Mouse (Mus musculus) ovary, adult 18-20 months (tissue): ENCODE measurements around the gene Tmc3.
A peak's percentile ranks its signal among the peaks of the same experiment; 100 is the strongest.

Source experiments
- DNase-seq: peaks from one replicate; pipeline ENCODE4 v3.0.0; 2022; ENCODE audit warnings: low spot score, mixed read lengths

Gene Tmc3

GRCm38 (mm10) chr7:83584639-83585471 lies at the start of gene Tmc3:
TSS of gene Tmc3 (plus strand) at chr7:83584927.
- DNase-seq: peak; percentile 21

- no peak for DNase-seq
Measured at GRCm38 (mm10) chr7:83541536-83542169, 43.1 kb upstream of the Tmc3 start.

GRCm38 (mm10) chr7:83548686-83549352 lies 35.9 kb upstream of the Tmc3 start:
- DNase-seq: no peak

GRCm38 (mm10) chr7:83549353-83549774 lies 35.4 kb upstream of the Tmc3 start:
- no peak for DNase-seq

GRCm38 (mm10) chr7:83549951-83550407 lies 34.7 kb upstream of the Tmc3 start:
- no peak for DNase-seq

GRCm38 (mm10) chr7:83554477-83554876 lies 30.2 kb upstream of the Tmc3 start:
- no peak for DNase-seq

GRCm38 (mm10) chr7:83556488-83556887 lies 28.2 kb upstream of the Tmc3 start:
- no peak for DNase-seq

GRCm38 (mm10) chr7:83558741-83559280 lies 25.9 kb upstream of the Tmc3 start:
- no peak for DNase-seq

- no peak for DNase-seq
Measured at GRCm38 (mm10) chr7:83559495-83559894, 25.2 kb upstream of the Tmc3 start.

GRCm38 (mm10) chr7:83561849-83562248 lies 22.9 kb upstream of the Tmc3 start:
- DNase-seq: no peak

- DNase-seq: peak; percentile 16
Measured at GRCm38 (mm10) chr7:83564635-83565291, 20.0 kb upstream of the Tmc3 start.

- no peak for DNase-seq
Measured at GRCm38 (mm10) chr7:83565976-83566375, 18.8 kb upstream of the Tmc3 start.

GRCm38 (mm10) chr7:83567841-83568500 lies 16.8 kb upstream of the Tmc3 start:
- no peak for DNase-seq

- DNase-seq: no peak
Measured at GRCm38 (mm10) chr7:83568815-83569214, 15.9 kb upstream of the Tmc3 start.

- DNase-seq: no peak
Measured at GRCm38 (mm10) chr7:83569436-83569835, 15.3 kb upstream of the Tmc3 start.

GRCm38 (mm10) chr7:83571077-83571476 lies 13.7 kb upstream of the Tmc3 start:
- DNase-seq: no peak

GRCm38 (mm10) chr7:83571901-83572300 lies 12.8 kb upstream of the Tmc3 start:
- DNase-seq: no peak

GRCm38 (mm10) chr7:83572451-83572850 lies 12.3 kb upstream of the Tmc3 start:
- DNase-seq: no peak

GRCm38 (mm10) chr7:83580946-83581345 lies 3.8 kb upstream of the Tmc3 start:
- DNase-seq: no peak

GRCm38 (mm10) chr7:83594056-83594455 lies 9.3 kb downstream of the Tmc3 start:
- no peak for DNase-seq

- DNase-seq: no peak
Measured at GRCm38 (mm10) chr7:83597063-83597462, 12.3 kb downstream of the Tmc3 start.
